Mouse (Mus musculus) neural tube, embryonic 11.5 days (tissue): ENCODE data around the gene Med24. TPM values are rescaled to one million over a fixed set of nuclear protein-coding genes. Genes with fewer than 3 reads are reported as not detected.
A peak's percentile ranks its signal among the peaks of the same experiment; 100 is the strongest.
"Not testable (repeated sequence)": the region's sequence is repeated elsewhere in the genome, so short reads cannot be mapped to it uniquely, and the experiment has no call there.

Experiments used
- ATAC-seq: fragments of 200-750 bp; cut with Nextera tagmentation; 2 replicates; pipeline ENCODE4 v1.8.0; 2017; ENCODE audit warnings: moderate number of reproducible peaks, mild to moderate bottlenecking, moderate TSS enrichment, moderate library complexity; ENCODE audit not compliant: insufficient read depth, low FRiP score, low TSS enrichment
- DNase-seq: peaks from one replicate; pipeline ENCODE4 v3.0.0-alpha.2; 2015; ENCODE audit warnings: low spot score
- H3K27ac ChIP-seq: fragments of 300-500 bp; sonication (generic); 2 replicates; pipeline ENCODE4 v1.5.1; 2014; ENCODE audit warnings: low read depth, mild to moderate bottlenecking, low read length
- H3K27me3 ChIP-seq: fragments of 300-500 bp; sonication (generic); 2 replicates; pipeline ENCODE4 v1.6.1; 2014; ENCODE audit warnings: mild to moderate bottlenecking, low read length, mixed read lengths; ENCODE audit not compliant: control insufficient read depth, insufficient read depth
- H3K36me3 ChIP-seq: fragments of 300-500 bp; sonication (generic); 2 replicates; pipeline ENCODE4 v1.6.1; 2014; ENCODE audit warnings: mild to moderate bottlenecking, low read length, moderate library complexity, mixed read lengths; ENCODE audit not compliant: control insufficient read depth, insufficient read depth
- H3K4me1 ChIP-seq: fragments of 300-500 bp; sonication (generic); 2 replicates; pipeline ENCODE4 v1.6.1; 2014; ENCODE audit warnings: low read length, mixed read lengths; ENCODE audit not compliant: control insufficient read depth, insufficient read depth
- H3K4me2 ChIP-seq: fragments of 300-500 bp; sonication (generic); 2 replicates; pipeline ENCODE4 v1.6.1; 2014; ENCODE audit warnings: low read depth, mild to moderate bottlenecking, moderate library complexity
- H3K4me3 ChIP-seq: fragments of 300-500 bp; sonication (generic); 2 replicates; pipeline ENCODE4 v1.5.1; 2014; ENCODE audit warnings: low read depth, low read length
- H3K9ac ChIP-seq: fragments of 300-500 bp; sonication (generic); 2 replicates; pipeline ENCODE4 v1.6.1; 2014; ENCODE audit warnings: mild to moderate bottlenecking, low read length
- H3K9me3 ChIP-seq: fragments of 300-500 bp; sonication (generic); 2 replicates; pipeline ENCODE4 v1.6.1; 2016; ENCODE audit warnings: low read length; ENCODE audit not compliant: control insufficient read depth
- WGBS: fragments of 180-500 bp; shearing (Covaris S2); extraction: QIAGEN DNeasy Blood & Tissue Kit; methylation state at CpG from one replicate; pipeline ENCODE4 v1.1.7; 2014; 5-methylcytosine and 5-hydroxymethylcytosine counted together
- polyA plus RNA-seq: library from polyadenylated mRNA; unstranded; fragments of >200 nt; fragmentation: Nextera tagmentation; extraction: Ambion mirVana; gene quantifications from 2 replicates; pipeline ENCODE4 v1.2.1, GENCODE M21; 2014

The Med24 gene
- polyA plus RNA-seq, 1 experiment from 2014 or later = 74.5 TPM

DNA sequence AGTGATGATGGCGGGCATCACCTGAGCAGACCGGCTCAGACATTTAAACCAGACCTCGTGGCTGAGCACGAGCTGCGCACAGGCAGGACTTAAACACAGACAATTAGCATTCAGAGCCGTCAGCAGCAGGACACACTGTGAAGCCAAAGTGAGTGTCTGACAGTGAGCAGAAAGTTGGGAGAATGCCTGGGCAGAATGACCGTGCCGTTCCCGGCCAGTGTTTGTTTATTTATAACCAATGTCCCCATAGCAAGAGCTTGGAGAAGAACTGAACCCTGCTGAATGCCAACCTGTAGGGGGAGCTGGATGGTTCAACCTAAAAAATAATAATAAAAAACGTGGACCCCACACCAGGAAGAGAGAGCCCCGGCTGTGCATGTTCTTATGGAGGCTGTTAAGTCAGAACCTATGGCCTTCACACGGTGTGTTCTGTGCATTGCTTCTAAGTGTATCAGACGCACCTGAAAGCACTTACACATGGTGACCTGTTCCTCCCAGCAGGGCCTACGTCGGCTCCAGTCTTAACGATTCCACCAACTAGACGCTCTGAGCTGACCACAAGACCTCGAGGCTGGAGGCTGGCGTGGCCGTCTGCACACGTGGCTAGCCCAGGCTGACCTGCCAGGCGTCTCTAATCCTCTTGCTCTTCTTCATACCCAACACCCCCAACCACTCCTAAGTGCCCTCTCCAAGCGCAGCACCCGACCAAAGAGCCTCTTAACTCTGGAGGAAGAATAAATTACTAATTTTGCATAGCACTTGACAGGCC, 7.6 kb downstream of the Med24 start:
- Histone ChIP-seq H3K9ac (no peak overlapping the region), H3K4me3 (no peak overlapping the region)
- no peak for ATAC-seq

GRCm38 (mm10) chr11:98720756-98721155, 8.5 kb downstream of the Med24 start:
- Histone ChIP-seq H3K27ac (no peak overlapping the region), H3K9me3 (no peaks in the 10 kb centered on the region), H3K27me3 (no peaks in the 10 kb centered on the region), H3K9ac (no peak overlapping the region), H3K4me2 (no peak overlapping the region), H3K36me3 (peaks cover 3% of the 10 kb centered on the region), H3K4me1 (no peaks in the 10 kb centered on the region), H3K4me3 (no peak overlapping the region)
- 84% methylated on average over 2 of the region's 2 CpGs for WGBS
- no peak for DNase-seq
- ATAC-seq = no peak

More for the DNA sequence above, 7.6 kb downstream of the Med24 start:
- WGBS = 76% methylated on average over 24 of the region's 24 CpGs
- no peak overlapping the region for H3K4me2 ChIP-seq
- H3K36me3 ChIP-seq = peaks cover 1% of the 10 kb centered on the region; the same call in 1 of the 2 replicates
- H3K27me3 ChIP-seq = no peaks in the 10 kb centered on the region
- H3K9me3 ChIP-seq = no peaks in the 10 kb centered on the region
- no peak overlapping the region for H3K27ac ChIP-seq
- no peak for DNase-seq
- no peaks in the 10 kb centered on the region for H3K4me1 ChIP-seq

DNA sequence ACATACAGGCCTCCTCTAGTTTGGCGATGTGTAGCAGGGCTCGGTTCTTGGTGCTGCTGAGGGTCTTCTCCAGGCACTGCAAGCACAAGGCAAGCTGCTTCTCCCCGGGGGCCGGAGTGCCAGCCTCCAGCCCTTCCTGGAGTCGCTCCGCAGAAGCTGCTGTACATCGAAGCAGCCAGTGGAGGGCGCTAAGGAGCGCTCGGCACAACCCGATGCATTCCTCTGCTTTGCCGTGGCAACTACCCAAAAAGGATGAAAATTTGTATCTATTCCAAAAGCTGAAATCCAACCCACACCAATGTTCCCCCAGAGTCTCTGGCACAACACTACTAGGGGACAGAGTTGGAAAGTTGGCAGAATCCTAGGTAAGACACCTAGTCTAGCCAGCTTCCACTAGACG, 11.3 kb downstream of the Med24 start:
- Histone ChIP-seq H3K4me3 (no peak overlapping the region), H3K27me3 (no peaks in the 10 kb centered on the region), H3K9ac (no peak overlapping the region), H3K27ac (no peak overlapping the region), H3K4me1 (no peaks in the 10 kb centered on the region), H3K9me3 (no peaks in the 10 kb centered on the region), H3K4me2 (no peak overlapping the region), H3K36me3 (peaks cover 13% of the 10 kb centered on the region)
- ATAC-seq (no peak), DNase-seq (peak; percentile 75)
- WGBS = 20% methylated on average over 13 of the region's 13 CpGs

DNA sequence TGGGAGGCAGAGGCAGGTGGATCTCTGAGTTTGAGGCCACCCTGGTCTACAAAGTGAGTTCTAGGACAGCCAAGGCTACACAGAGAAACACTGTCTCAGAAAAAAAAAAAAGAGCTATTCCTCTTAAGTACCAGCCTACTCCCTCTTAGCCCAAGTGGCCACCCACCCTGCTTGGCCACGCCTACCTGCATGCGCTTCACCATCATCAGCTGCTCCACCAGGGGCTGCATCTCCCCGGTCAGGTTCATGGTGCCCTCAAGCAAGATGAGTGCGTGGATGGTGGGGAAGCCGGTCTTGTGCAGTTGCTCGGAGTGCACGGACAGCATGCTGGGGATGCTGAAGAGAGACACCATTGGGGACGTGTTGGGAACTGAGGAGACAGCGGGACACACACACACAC, 13.3 kb downstream of the Med24 start:
- Histone ChIP-seq H3K36me3 (peaks cover 16% of the 10 kb centered on the region), H3K27ac (no peak overlapping the region), H3K4me1 (no peaks in the 10 kb centered on the region), H3K9ac (no peak overlapping the region), H3K4me2 (no peak overlapping the region), H3K4me3 (no peak overlapping the region), H3K9me3 (no peaks in the 10 kb centered on the region), H3K27me3 (no peaks in the 10 kb centered on the region)
- no peak for DNase-seq
- ATAC-seq = no peak
- 97% methylated on average over 9 of the region's 9 CpGs for WGBS

GRCm38 (mm10) chr11:98713703-98714102, 15.5 kb downstream of the Med24 start:
- no peak for DNase-seq
- Histone ChIP-seq H3K4me3 (no peak overlapping the region), H3K4me1 (no peaks in the 10 kb centered on the region), H3K27ac (no peak overlapping the region), H3K9ac (no peak overlapping the region), H3K4me2 (no peak overlapping the region), H3K9me3 (no peaks in the 10 kb centered on the region), H3K36me3 (peaks cover 20% of the 10 kb centered on the region), H3K27me3 (no peaks in the 10 kb centered on the region)
- no peak for ATAC-seq
- 86% methylated on average over 12 of the region's 12 CpGs for WGBS

- not testable (repeated sequence) for H3K27me3 ChIP-seq, H3K9me3 ChIP-seq, H3K4me1 ChIP-seq, H3K9ac ChIP-seq, H3K4me3 ChIP-seq, H3K27ac ChIP-seq, ATAC-seq, DNase-seq, H3K4me2 ChIP-seq
- H3K36me3 ChIP-seq = peaks cover 22% of the 10 kb centered on the region
- 83% methylated on average over 6 of the region's 6 CpGs for WGBS
Measured at GRCm38 (mm10) chr11:98712009-98712408, 17.2 kb downstream of the Med24 start.

DNA sequence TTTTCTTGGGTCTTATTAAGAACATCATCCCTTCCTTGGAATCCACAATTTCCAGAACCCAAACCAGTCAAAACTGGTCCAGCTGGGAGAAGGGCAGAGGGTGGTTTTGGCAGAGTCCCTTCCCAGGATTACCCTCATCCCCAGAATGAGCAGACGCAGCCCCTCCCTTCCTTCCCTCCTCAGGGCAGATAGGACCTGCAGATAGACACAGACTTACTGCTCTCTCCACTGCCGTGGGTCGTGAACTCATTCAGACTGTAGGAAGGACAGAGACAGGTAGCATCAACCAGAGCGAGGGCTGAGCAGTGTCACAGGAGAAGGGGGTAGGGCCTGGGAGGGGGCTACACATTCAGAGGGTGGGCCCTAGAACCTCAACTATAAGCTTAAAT, 18.2 kb downstream of the Med24 start:
- Histone ChIP-seq H3K4me1 (no peaks in the 10 kb centered on the region), H3K4me3 (no peak overlapping the region), H3K9ac (no peak overlapping the region), H3K27ac (no peak overlapping the region), H3K36me3 (peaks cover 20% of the 10 kb centered on the region), H3K4me2 (no peak overlapping the region), H3K9me3 (no peaks in the 10 kb centered on the region), H3K27me3 (no peaks in the 10 kb centered on the region)
- WGBS = 84% methylated on average over 4 of the region's 4 CpGs
- DNase-seq = no peak
- ATAC-seq = no peak

DNA sequence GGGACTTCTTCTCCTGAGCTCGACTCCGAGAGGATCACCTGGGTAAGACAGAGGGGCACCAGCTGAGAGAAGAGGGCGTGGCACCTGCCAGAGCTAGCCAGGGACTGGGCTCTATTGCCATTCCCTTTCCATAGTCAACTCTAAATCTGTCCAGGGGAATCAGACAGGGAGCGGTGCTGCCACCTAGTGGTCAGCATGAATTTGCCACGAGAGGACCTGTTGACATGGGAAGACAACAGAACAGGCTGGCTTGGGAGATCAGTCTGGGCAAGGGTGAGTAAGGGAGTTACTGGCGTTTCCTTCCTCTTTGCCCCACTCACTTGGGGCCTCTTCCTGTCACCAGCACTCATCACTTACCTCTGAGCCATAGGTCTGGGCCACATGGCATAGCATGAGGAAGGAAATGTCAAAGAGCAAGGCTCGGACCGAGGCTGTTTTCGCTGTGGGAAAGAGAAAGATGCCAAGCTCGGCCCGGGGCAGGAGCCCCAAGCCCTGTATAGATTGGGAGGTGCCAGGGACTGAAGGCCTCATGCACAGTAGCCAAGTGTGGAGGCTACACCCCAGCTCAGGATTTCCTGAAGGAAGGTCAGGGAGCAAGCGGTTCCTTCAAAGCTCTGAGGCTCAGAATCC, 18.7 kb downstream of the Med24 start:
- H3K4me2 ChIP-seq = no peak overlapping the region
- 57% methylated on average over 12 of the region's 12 CpGs for WGBS
- no peak for ATAC-seq
- DNase-seq = peak; percentile 82
- no peak overlapping the region for H3K4me3 ChIP-seq
- H3K27ac ChIP-seq = no peak overlapping the region
- H3K9ac ChIP-seq = no peak overlapping the region
- no peaks in the 10 kb centered on the region for H3K27me3 ChIP-seq
- H3K4me1 ChIP-seq = no peaks in the 10 kb centered on the region
- no peaks in the 10 kb centered on the region for H3K9me3 ChIP-seq
- H3K36me3 ChIP-seq = peaks cover 20% of the 10 kb centered on the region
